ENCODE assay signal across 27 mouse cellular contexts in the genomic region with DNA sequence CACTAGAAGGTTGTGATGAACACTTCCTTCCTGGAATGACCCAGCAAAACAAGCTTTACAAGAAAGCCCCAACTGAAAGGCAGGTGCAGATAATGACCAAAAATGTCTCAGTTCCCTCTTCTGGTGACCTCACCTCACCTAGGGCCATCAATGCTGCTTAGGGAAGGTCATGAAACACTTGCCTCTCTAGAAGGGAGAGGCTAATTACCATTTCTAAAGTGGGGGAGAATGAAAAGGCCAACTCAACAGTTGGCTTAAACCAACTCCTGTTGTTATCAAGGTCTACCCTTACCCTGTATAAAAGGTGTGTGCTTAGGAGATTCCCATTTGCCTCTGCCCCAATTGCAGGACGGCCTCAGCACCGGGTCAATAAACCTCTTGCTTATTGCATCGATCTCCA.
A peak's percentile ranks its signal among the peaks of the same experiment; 100 is the strongest.
DNase-seq lines count a peak whose midpoint lies in the region; ATAC-seq lines count a peak whose summit lies in the region.
"Had no signal": no experiment of that assay in that cellular context is flagged by ENCODE, and none has a peak within 500 bp of the region (broad histone marks: within the 10 kb centered on the region; RNA-seq: fewer than 3 reads in every experiment).

No protein-coding gene starts in this region.

- H3K9me3 ChIP-seq in forebrain, embryonic 11.5 days (ENCODE audit: control insufficient read depth, low read length): no peaks in the 10 kb centered on the region
- H3K9me3 ChIP-seq: embryonic facial prominence, embryonic 13.5 days; forebrain, embryonic 13.5 days; hindbrain, embryonic 10.5 days had no signal

- H3K4me1 ChIP-seq in forebrain, embryonic 11.5 days (replicated peaks; ENCODE audit: control insufficient read depth, insufficient read depth, low read length): peaks cover 3% of the 10 kb centered on the region; the same call in 1 of the 2 replicates

- H3K27ac ChIP-seq in forebrain, embryonic 11.5 days (ENCODE audit: low read depth, low read length): no peak overlapping the region
- H3K27ac ChIP-seq: embryonic facial prominence, embryonic 13.5 days; forebrain, embryonic 13.5 days; hindbrain, embryonic 10.5 days; hindbrain, embryonic 14.5 days; hindbrain, postnatal 0 days had no signal

- no peak overlapping the region for H3K4me3 ChIP-seq in forebrain, embryonic 11.5 days (ENCODE audit: low read depth, low read length)
- H3K4me3 ChIP-seq: embryonic facial prominence, embryonic 13.5 days; erythroblast, embryonic 14.5 days; forebrain, embryonic 13.5 days; hindbrain, embryonic 10.5 days had no signal

- intact Hi-C loops in heart, postnatal 10 days (cut with DNase I): no loop called here

- DNase-seq in heart, adult 11 months: peak; percentile 27
- DNase-seq in heart, postnatal 10 days: no peak
- DNase-seq in ES-CJ7 (ENCODE audit: low read depth, low spot score) (peak; percentile 94), ZHBTc4 (ENCODE audit: low read depth, low spot score) (peak; percentile 87)
- DNase-seq in forebrain, embryonic 11.5 days (ENCODE audit: low spot score): no peak
- no peak for DNase-seq in kidney, postnatal 10 days
- DNase-seq: adrenal gland, postnatal 10 days; adrenal gland, postnatal 36 days; cerebellum, adult 18-20 months; cerebellum, adult 9-10 months; cerebellum, postnatal 14 days; gastrocnemius, postnatal 10 days; gastrocnemius, postnatal 36 days; heart, postnatal 36 days; kidney, adult 18-20 months had no signal

- no peak overlapping the region for H3K4me2 ChIP-seq in forebrain, embryonic 11.5 days (ENCODE audit: low read depth, low read length, severe bottlenecking)
- H3K4me2 ChIP-seq: embryonic facial prominence, embryonic 13.5 days; forebrain, embryonic 13.5 days; heart, embryonic 11.5 days; hindbrain, embryonic 14.5 days had no signal

- no peak for ATAC-seq in forebrain, embryonic 11.5 days (replicated peaks; ENCODE audit: low FRiP score)
- ATAC-seq: forebrain, embryonic 13.5 days; forebrain, embryonic 16.5 days; hindbrain, postnatal 0 days; inflammation-experienced regulatory T-cells, adult 6 months; intestine, embryonic 16.5 days; Patski had no signal

- H3K9ac ChIP-seq in forebrain, embryonic 11.5 days (ENCODE audit: low read length): no peak overlapping the region
- H3K9ac ChIP-seq: embryonic facial prominence, embryonic 13.5 days; forebrain, embryonic 13.5 days; hindbrain, embryonic 14.5 days had no signal

- 90% methylated on average over 3 of the region's 3 CpGs for WGBS in forebrain, embryonic 11.5 days

- H3K27me3 ChIP-seq in forebrain, embryonic 11.5 days (ENCODE audit: control insufficient read depth, insufficient read depth, low read length): no peaks in the 10 kb centered on the region
- H3K27me3 ChIP-seq: forebrain, embryonic 13.5 days; Patski had no signal

- H3K36me3 ChIP-seq in forebrain, embryonic 11.5 days (ENCODE audit: control insufficient read depth, insufficient read depth, low read length): no peaks in the 10 kb centered on the region
- H3K36me3 ChIP-seq: embryonic facial prominence, embryonic 13.5 days; G1E; hindbrain, embryonic 10.5 days had no signal

Comparison
In these comparisons a context has a peak if more than half of its experiments do, and no peak if none do; other contexts are left out.
1. DNase-seq: peak in heart, adult 11 months (single experiment), ES-CJ7 (single experiment) and ZHBTc4 (single experiment); none in heart, postnatal 10 days (0 of 2), forebrain, embryonic 11.5 days (single experiment) and kidney, postnatal 10 days (single experiment).